Mouse (Mus musculus) retina, adult 2 months (tissue): Measurements from ENCODE around the gene Mctp1.

Source experiments
- DNase-seq: peaks from one replicate; pipeline ENCODE4 v3.0.0-alpha.2; 2012; ENCODE audit warnings: low read depth, low spot score

Mctp1 gene

GRCm38 (mm10) chr13:76611499-76611898, 227.2 kb downstream of the Mctp1 start:
- DNase-seq: no peak

- no peak for DNase-seq
These were observed 235.8 kb downstream of the Mctp1 start for GRCm38 (mm10) chr13:76620111-76620510.

GRCm38 (mm10) chr13:76620525-76620924, 236.2 kb downstream of the Mctp1 start:
- no peak for DNase-seq

GRCm38 (mm10) chr13:76633707-76634106, 249.4 kb downstream of the Mctp1 start:
- no peak for DNase-seq

GRCm38 (mm10) chr13:76638282-76638681, 253.9 kb downstream of the Mctp1 start:
- DNase-seq: no peak

GRCm38 (mm10) chr13:76659523-76659922, 275.2 kb downstream of the Mctp1 start:
- DNase-seq: no peak

- DNase-seq: peak; percentile 2
These were observed 297.0 kb downstream of the Mctp1 start for GRCm38 (mm10) chr13:76681286-76681685.

GRCm38 (mm10) chr13:76689349-76689748, 305.0 kb downstream of the Mctp1 start:
- DNase-seq: no peak

GRCm38 (mm10) chr13:76690143-76690542, 305.8 kb downstream of the Mctp1 start:
- no peak for DNase-seq

- DNase-seq: no peak
These were observed 306.4 kb downstream of the Mctp1 start for GRCm38 (mm10) chr13:76690697-76691096.

- DNase-seq: no peak
These were observed 349.7 kb downstream of the Mctp1 start for GRCm38 (mm10) chr13:76734013-76734412.

- no peak for DNase-seq
These were observed 366.5 kb downstream of the Mctp1 start for GRCm38 (mm10) chr13:76750663-76751429.

- peak; percentile 23 for DNase-seq
These were observed 375.6 kb downstream of the Mctp1 start for GRCm38 (mm10) chr13:76759832-76760490.

- DNase-seq: no peak
These were observed 415.3 kb downstream of the Mctp1 start for GRCm38 (mm10) chr13:76799662-76800061.

GRCm38 (mm10) chr13:76801126-76801632, 416.8 kb downstream of the Mctp1 start:
- DNase-seq: no peak

- DNase-seq: no peak
These were observed 417.9 kb downstream of the Mctp1 start for GRCm38 (mm10) chr13:76802051-76802728.

GRCm38 (mm10) chr13:76802926-76803325, 418.6 kb downstream of the Mctp1 start:
- DNase-seq: no peak

GRCm38 (mm10) chr13:76803799-76804198, 419.5 kb downstream of the Mctp1 start:
- DNase-seq: no peak

- DNase-seq: no peak
These were observed 424.6 kb downstream of the Mctp1 start for GRCm38 (mm10) chr13:76808871-76809390.

GRCm38 (mm10) chr13:76809802-76810201, 425.5 kb downstream of the Mctp1 start:
- no peak for DNase-seq

GRCm38 (mm10) chr13:76810496-76810939, 426.2 kb downstream of the Mctp1 start:
- DNase-seq: no peak

GRCm38 (mm10) chr13:76823083-76823482, 438.7 kb downstream of the Mctp1 start:
- DNase-seq: no peak
